Mouse (Mus musculus) telencephalon, adult 2 months (tissue): ENCODE results near the gene Ubtd2.

Source experiments
- DNase-seq: peaks from one replicate; pipeline ENCODE4 v3.0.0-alpha.2; 2011; ENCODE audit warnings: low read depth, low spot score

Gene Ubtd2

DNA sequence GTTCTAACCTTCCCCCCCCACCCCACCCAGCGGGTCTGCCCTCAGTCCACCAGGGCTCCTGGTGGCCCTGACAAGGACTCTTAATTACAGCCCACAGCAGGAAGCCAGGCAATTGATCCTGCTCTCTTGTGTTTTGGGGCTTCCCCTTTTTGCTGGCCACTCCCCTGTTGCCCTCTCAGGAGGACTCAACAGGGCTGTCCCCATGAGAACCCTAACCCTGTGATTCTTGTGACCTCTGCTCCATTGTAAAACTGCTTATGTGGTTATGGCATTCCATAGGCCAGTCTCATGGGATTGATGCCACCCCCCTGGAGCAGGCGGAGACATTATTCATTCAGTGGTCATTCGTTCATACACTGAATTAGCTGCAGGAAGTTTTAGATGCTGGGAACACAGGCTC is 108.5 kb downstream of the Ubtd2 start:
- DNase-seq = no peak

DNA sequence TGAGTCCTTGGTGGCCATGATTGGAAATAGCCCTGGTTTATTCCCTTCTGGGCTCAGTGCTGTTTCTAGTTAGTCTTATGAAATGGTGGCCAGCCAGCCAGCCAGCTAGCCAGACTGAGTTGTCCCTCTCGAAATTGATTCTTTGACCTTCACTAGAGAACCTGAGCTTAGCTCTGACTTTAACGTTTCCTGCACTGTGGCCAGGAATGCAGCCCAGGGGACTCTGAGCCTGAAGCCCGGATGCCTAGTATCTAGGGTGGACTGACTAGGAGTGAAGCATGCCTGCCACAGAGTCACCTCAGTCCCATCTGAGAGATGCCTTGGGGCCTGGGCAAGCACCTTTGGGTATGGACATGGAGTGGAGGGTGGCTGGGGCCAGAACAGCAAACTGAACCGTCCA is 109.5 kb downstream of the Ubtd2 start:
- DNase-seq = no peak

DNA sequence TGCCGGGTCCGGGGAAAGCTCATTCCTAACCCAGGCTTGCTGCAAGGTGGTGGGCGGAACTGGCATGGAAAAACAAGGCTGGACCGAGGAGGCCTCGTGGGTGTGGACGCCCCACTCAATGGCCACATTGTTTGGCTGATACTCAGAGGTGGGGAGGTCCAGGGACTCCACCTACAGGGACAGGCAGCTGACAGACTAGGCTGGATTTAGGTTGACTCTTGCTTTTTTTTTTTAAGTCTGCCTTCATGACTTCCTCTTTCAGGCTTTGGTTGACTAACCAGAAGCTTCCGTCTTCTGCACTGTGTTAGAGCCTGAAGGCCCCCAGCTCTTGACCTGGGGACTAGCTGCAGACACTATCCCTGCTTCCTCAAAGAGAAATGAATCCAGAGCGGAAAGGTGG is 109.9 kb downstream of the Ubtd2 start:
- no peak for DNase-seq

DNA sequence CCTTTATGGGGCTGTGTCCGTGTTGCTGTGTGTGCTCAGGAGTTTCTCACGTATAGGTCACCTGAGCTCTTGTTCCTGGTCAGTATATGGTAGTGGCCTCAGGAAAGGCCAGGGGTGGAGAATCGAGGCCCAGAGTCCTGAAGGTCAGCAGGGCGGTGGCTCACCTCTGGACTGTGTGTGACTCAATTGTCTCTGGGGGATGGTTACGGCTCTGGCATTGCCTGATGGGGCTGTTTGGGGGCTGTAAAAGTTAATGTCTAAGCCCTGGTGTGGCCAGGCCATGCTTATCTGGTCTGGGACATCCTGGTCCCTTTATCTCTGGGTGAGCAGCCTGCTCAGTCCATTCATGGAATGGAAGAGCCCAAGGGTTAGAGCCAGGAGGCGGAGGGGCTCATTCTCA is 111.0 kb downstream of the Ubtd2 start:
- DNase-seq = no peak
